Mouse (Mus musculus) 3134 (cell line): ENCODE data around the gene Fscn2.
A peak's percentile ranks its signal among the peaks of the same experiment; 100 is the strongest.

Experiments used
- DNase-seq: peaks from one replicate; pipeline ENCODE4 v3.0.0-alpha.2; 2011; ENCODE audit warnings: low spot score; ENCODE audit not compliant: insufficient read length; ENCODE audit errors: extremely low read depth

The Fscn2 gene

GRCm38 (mm10) chr11:120356900-120357299 is 4.4 kb upstream of the Fscn2 start:
- DNase-seq = no peak

- DNase-seq = peak; percentile 73
Observed at GRCm38 (mm10) chr11:120357791-120358401, 3.4 kb upstream of the Fscn2 start.

GRCm38 (mm10) chr11:120359391-120359790 is 1.9 kb upstream of the Fscn2 start:
- DNase-seq = no peak

- DNase-seq = no peak
Observed at GRCm38 (mm10) chr11:120360062-120360461, 1.3 kb upstream of the Fscn2 start.

GRCm38 (mm10) chr11:120360755-120361154 is 579 bp upstream of the Fscn2 start:
- no peak for DNase-seq

- no peak for DNase-seq
Observed at GRCm38 (mm10) chr11:120362891-120363290, 1.6 kb downstream of the Fscn2 start.

- no peak for DNase-seq
Observed at GRCm38 (mm10) chr11:120366443-120367027, 5.2 kb downstream of the Fscn2 start.

- DNase-seq = peak; percentile 65
Observed at GRCm38 (mm10) chr11:120369656-120370055, 8.3 kb downstream of the Fscn2 start.

- no peak for DNase-seq
Observed at GRCm38 (mm10) chr11:120373025-120373424, 11.7 kb downstream of the Fscn2 start.

- no peak for DNase-seq
Observed at GRCm38 (mm10) chr11:120373820-120374586, 12.7 kb downstream of the Fscn2 start.

GRCm38 (mm10) chr11:120375324-120375723 is 14.0 kb downstream of the Fscn2 start:
- DNase-seq = no peak

- DNase-seq = no peak
Observed at GRCm38 (mm10) chr11:120376302-120377160, 15.2 kb downstream of the Fscn2 start.

GRCm38 (mm10) chr11:120377337-120377736 is 16.0 kb downstream of the Fscn2 start:
- DNase-seq = no peak

GRCm38 (mm10) chr11:120378031-120378610 is 16.8 kb downstream of the Fscn2 start:
- DNase-seq = no peak

GRCm38 (mm10) chr11:120378611-120379540 is 17.5 kb downstream of the Fscn2 start, which contains the start of gene Faap100:
Gene Faap100, minus strand, starts transcription at chr11:120378764.
- DNase-seq = peak; percentile 96

GRCm38 (mm10) chr11:120380271-120380670 is 18.9 kb downstream of the Fscn2 start:
- DNase-seq = no peak

- no peak for DNase-seq
Observed at GRCm38 (mm10) chr11:120381157-120381556, 19.8 kb downstream of the Fscn2 start.

- DNase-seq = no peak
Observed at GRCm38 (mm10) chr11:120382509-120382908, 21.2 kb downstream of the Fscn2 start.

- DNase-seq = no peak
Observed at GRCm38 (mm10) chr11:120386632-120387031, 25.3 kb downstream of the Fscn2 start.
